In genomic region chr7:30089405-30089804, GRCm38 (mm10) we compare ENCODE assay signal across 8 mouse cellular contexts. TPM values are rescaled to one million over a fixed set of nuclear protein-coding genes. Genes with fewer than 3 reads are reported as not detected.
DNase-seq lines count a peak whose midpoint lies in the region; ATAC-seq lines count a peak whose summit lies in the region.

No protein-coding gene starts in this region.

- H3K4me1 ChIP-seq in embryonic facial prominence, embryonic 11.5 days (ENCODE audit: control insufficient read depth, insufficient read depth, low read length), result peaks cover 2% of the 10 kb centered on the region; the same call in 1 of the 2 replicates
- peaks cover 37% of the 10 kb centered on the region for H3K4me1 ChIP-seq in hindbrain, embryonic 15.5 days (replicated peaks)
- H3K4me1 ChIP-seq in midbrain, embryonic 15.5 days, result peaks cover 36% of the 10 kb centered on the region

- H3K27ac ChIP-seq in embryonic facial prominence, embryonic 11.5 days (replicated peaks; ENCODE audit: low read depth, low read length), result peak overlapping the region; percentile 72; the same call in 1 of the 2 replicates
- no peak overlapping the region; the same call in 1 of the 2 replicates for H3K27ac ChIP-seq in hindbrain, embryonic 15.5 days (replicated peaks)
- no peak overlapping the region for H3K27ac ChIP-seq in midbrain, embryonic 15.5 days

- DNase-seq in kidney, adult 9 months, result peak; percentile 18
- DNase-seq in kidney, postnatal 25 days, result no peak
- no peak for DNase-seq in embryonic facial prominence, embryonic 11.5 days (ENCODE audit: low spot score)
- DNase-seq in left cerebral cortex, postnatal 4 days, result no peak
- no peak for DNase-seq in thymus, postnatal 0 days (ENCODE audit: low spot score)

- no peaks in the 10 kb centered on the region for H3K27me3 ChIP-seq in embryonic facial prominence, embryonic 11.5 days (ENCODE audit: control insufficient read depth, insufficient read depth, low read length)
- H3K27me3 ChIP-seq in hindbrain, embryonic 15.5 days, result no peaks in the 10 kb centered on the region
- H3K27me3 ChIP-seq in midbrain, embryonic 15.5 days (replicated peaks), result no peaks in the 10 kb centered on the region

- peak; percentile 3; the same call in 1 of the 2 replicates for ATAC-seq in embryonic facial prominence, embryonic 11.5 days (replicated peaks; ENCODE audit: insufficient number of reproducible peaks, low FRiP score, low TSS enrichment, low read depth)
- no peak for ATAC-seq in hindbrain, embryonic 15.5 days (ENCODE audit: low FRiP score, low read depth)
- no peak for ATAC-seq in midbrain, embryonic 15.5 days (replicated peaks)
- no peak for ATAC-seq in monocyte, adult 5-6 weeks (replicated peaks; ENCODE audit: insufficient number of reproducible peaks, low FRiP score, low TSS enrichment, poor library complexity, severe bottlenecking)

- peaks cover 10% of the 10 kb centered on the region for H3K36me3 ChIP-seq in embryonic facial prominence, embryonic 11.5 days (replicated peaks; ENCODE audit: control insufficient read depth, insufficient read depth, low read depth, low read length)
- peaks cover 22% of the 10 kb centered on the region for H3K36me3 ChIP-seq in hindbrain, embryonic 15.5 days
- H3K36me3 ChIP-seq in midbrain, embryonic 15.5 days (replicated peaks), result peaks cover 7% of the 10 kb centered on the region

- peak overlapping the region; percentile 74 for H3K4me2 ChIP-seq in embryonic facial prominence, embryonic 11.5 days (ENCODE audit: low read depth, low read length)
- H3K4me2 ChIP-seq in hindbrain, embryonic 15.5 days, result peak overlapping the region; percentile 88
- H3K4me2 ChIP-seq in midbrain, embryonic 15.5 days, result peak overlapping the region; percentile 92

- H3K4me3 ChIP-seq in embryonic facial prominence, embryonic 11.5 days (ENCODE audit: low read depth, low read length), result peak overlapping the region; percentile 64
- peak overlapping the region; percentile 58 for H3K4me3 ChIP-seq in hindbrain, embryonic 15.5 days
- H3K4me3 ChIP-seq in midbrain, embryonic 15.5 days, result peak overlapping the region; percentile 76

- 15% methylated on average over 6 of the region's 6 CpGs for WGBS in embryonic facial prominence, embryonic 11.5 days
- WGBS in hindbrain, embryonic 15.5 days, result 15% methylated on average over 6 of the region's 6 CpGs
- WGBS in midbrain, embryonic 15.5 days, result 19% methylated on average over 6 of the region's 6 CpGs

- peak overlapping the region; percentile 70 for H3K9ac ChIP-seq in embryonic facial prominence, embryonic 11.5 days (replicated peaks; ENCODE audit: low read length)
- H3K9ac ChIP-seq in hindbrain, embryonic 15.5 days, result peak overlapping the region; percentile 64
- H3K9ac ChIP-seq in midbrain, embryonic 15.5 days, result peak overlapping the region; percentile 65

- intact Hi-C loops in left cerebral cortex, postnatal 4 days (cut with DNase I), result no loop called here

- H3K9me3 ChIP-seq in embryonic facial prominence, embryonic 11.5 days (replicated peaks; ENCODE audit: control insufficient read depth, low read length), result no peaks in the 10 kb centered on the region
- no peaks in the 10 kb centered on the region for H3K9me3 ChIP-seq in hindbrain, embryonic 15.5 days
- H3K9me3 ChIP-seq in midbrain, embryonic 15.5 days, result no peaks in the 10 kb centered on the region

RNA-seq across cellular contexts. Expression of gene Gm26920, which starts 0.8 kb away (rescaled TPM):
- polyA plus RNA-seq in embryonic facial prominence, embryonic 11.5 days (2014; fragmentation: Nextera tagmentation; extraction: Ambion mirVana), result 3.6 and 4.8 TPM in 2 replicates
- 1.9 and 4.0 TPM in 2 replicates for polyA plus RNA-seq in hindbrain, embryonic 15.5 days (2015; fragmentation: Nextera tagmentation; extraction: Ambion mirVana)
- 3.6 and 3.9 TPM in 2 replicates for polyA plus RNA-seq in midbrain, embryonic 15.5 days (2015; fragmentation: Nextera tagmentation; extraction: Ambion mirVana)
- total RNA-seq in left cerebral cortex, postnatal 4 days (2021), result 1 to 10 TPM in 1 of 2 experiments, not detected in 1; 1.9 TPM
- not detected in 3 replicates for total RNA-seq in monocyte, adult 5-6 weeks (2017)
- polyA plus RNA-seq in thymus, postnatal 0 days (2015; fragmentation: Nextera tagmentation; extraction: Ambion mirVana), result 1.3 and 1.4 TPM in 2 replicates

RNA-seq across cellular contexts. Expression of gene Zfp566, which starts 0.9 kb away (rescaled TPM):
- 17.5 and 18.4 TPM in 2 replicates for polyA plus RNA-seq in embryonic facial prominence, embryonic 11.5 days (2014; fragmentation: Nextera tagmentation; extraction: Ambion mirVana)
- polyA plus RNA-seq in hindbrain, embryonic 15.5 days (2015; fragmentation: Nextera tagmentation; extraction: Ambion mirVana), result 12.4 and 16.6 TPM in 2 replicates
- polyA plus RNA-seq in midbrain, embryonic 15.5 days (2015; fragmentation: Nextera tagmentation; extraction: Ambion mirVana), result 18.9 and 19.8 TPM in 2 replicates
- 10 to 100 TPM; 12.9 to 17.3 TPM for total RNA-seq in left cerebral cortex, postnatal 4 days (2021)
- 0.43 to 3.1 TPM in 2 of 3 replicates, not detected in the other for total RNA-seq in monocyte, adult 5-6 weeks (2017)
- 9.2 and 10.6 TPM in 2 replicates for polyA plus RNA-seq in thymus, postnatal 0 days (2015; fragmentation: Nextera tagmentation; extraction: Ambion mirVana)

RNA-seq across cellular contexts. Expression of gene Zfp260, which starts 5.2 kb away (rescaled TPM):
- polyA plus RNA-seq in embryonic facial prominence, embryonic 11.5 days (2014; fragmentation: Nextera tagmentation; extraction: Ambion mirVana), result 152 and 161 TPM in 2 replicates
- polyA plus RNA-seq in hindbrain, embryonic 15.5 days (2015; fragmentation: Nextera tagmentation; extraction: Ambion mirVana), result 73.8 and 85.0 TPM in 2 replicates
- polyA plus RNA-seq in midbrain, embryonic 15.5 days (2015; fragmentation: Nextera tagmentation; extraction: Ambion mirVana), result 81.9 and 83.5 TPM in 2 replicates
- 10 to 100 TPM; 64.8 to 65.3 TPM for total RNA-seq in left cerebral cortex, postnatal 4 days (2021)
- 12.9 to 53.8 TPM (median 19.3 TPM) in 3 replicates for total RNA-seq in monocyte, adult 5-6 weeks (2017)
- polyA plus RNA-seq in thymus, postnatal 0 days (2015; fragmentation: Nextera tagmentation; extraction: Ambion mirVana), result 59.0 and 59.7 TPM in 2 replicates

RNA-seq across cellular contexts. Expression of gene Zfp82, which starts 16.7 kb away (rescaled TPM):
- polyA plus RNA-seq in embryonic facial prominence, embryonic 11.5 days (2014; fragmentation: Nextera tagmentation; extraction: Ambion mirVana), result 3.4 and 4.2 TPM in 2 replicates
- 8.6 and 10.9 TPM in 2 replicates for polyA plus RNA-seq in hindbrain, embryonic 15.5 days (2015; fragmentation: Nextera tagmentation; extraction: Ambion mirVana)
- 12.9 and 13.4 TPM in 2 replicates for polyA plus RNA-seq in midbrain, embryonic 15.5 days (2015; fragmentation: Nextera tagmentation; extraction: Ambion mirVana)
- total RNA-seq in left cerebral cortex, postnatal 4 days (2021), result 1 to 10 TPM; 4.6 to 8.5 TPM
- 3.8 to 9.1 TPM (median 4.3 TPM) in 3 replicates for total RNA-seq in monocyte, adult 5-6 weeks (2017)
- polyA plus RNA-seq in thymus, postnatal 0 days (2015; fragmentation: Nextera tagmentation; extraction: Ambion mirVana), result 6.8 and 7.1 TPM in 2 replicates

RNA-seq across cellular contexts. Expression of gene Zfp382, which starts 32.3 kb away (rescaled TPM):
- 5.9 and 6.2 TPM in 2 replicates for polyA plus RNA-seq in embryonic facial prominence, embryonic 11.5 days (2014; fragmentation: Nextera tagmentation; extraction: Ambion mirVana)
- polyA plus RNA-seq in hindbrain, embryonic 15.5 days (2015; fragmentation: Nextera tagmentation; extraction: Ambion mirVana), result 21.3 and 22.3 TPM in 2 replicates
- 23.4 and 24.9 TPM in 2 replicates for polyA plus RNA-seq in midbrain, embryonic 15.5 days (2015; fragmentation: Nextera tagmentation; extraction: Ambion mirVana)
- total RNA-seq in left cerebral cortex, postnatal 4 days (2021), result 10 to 100 TPM; 33.0 to 33.9 TPM
- 3.6 to 16.7 TPM (median 6.6 TPM) in 3 replicates for total RNA-seq in monocyte, adult 5-6 weeks (2017)
- 10.9 and 13.6 TPM in 2 replicates for polyA plus RNA-seq in thymus, postnatal 0 days (2015; fragmentation: Nextera tagmentation; extraction: Ambion mirVana)
